In the genomic region with DNA sequence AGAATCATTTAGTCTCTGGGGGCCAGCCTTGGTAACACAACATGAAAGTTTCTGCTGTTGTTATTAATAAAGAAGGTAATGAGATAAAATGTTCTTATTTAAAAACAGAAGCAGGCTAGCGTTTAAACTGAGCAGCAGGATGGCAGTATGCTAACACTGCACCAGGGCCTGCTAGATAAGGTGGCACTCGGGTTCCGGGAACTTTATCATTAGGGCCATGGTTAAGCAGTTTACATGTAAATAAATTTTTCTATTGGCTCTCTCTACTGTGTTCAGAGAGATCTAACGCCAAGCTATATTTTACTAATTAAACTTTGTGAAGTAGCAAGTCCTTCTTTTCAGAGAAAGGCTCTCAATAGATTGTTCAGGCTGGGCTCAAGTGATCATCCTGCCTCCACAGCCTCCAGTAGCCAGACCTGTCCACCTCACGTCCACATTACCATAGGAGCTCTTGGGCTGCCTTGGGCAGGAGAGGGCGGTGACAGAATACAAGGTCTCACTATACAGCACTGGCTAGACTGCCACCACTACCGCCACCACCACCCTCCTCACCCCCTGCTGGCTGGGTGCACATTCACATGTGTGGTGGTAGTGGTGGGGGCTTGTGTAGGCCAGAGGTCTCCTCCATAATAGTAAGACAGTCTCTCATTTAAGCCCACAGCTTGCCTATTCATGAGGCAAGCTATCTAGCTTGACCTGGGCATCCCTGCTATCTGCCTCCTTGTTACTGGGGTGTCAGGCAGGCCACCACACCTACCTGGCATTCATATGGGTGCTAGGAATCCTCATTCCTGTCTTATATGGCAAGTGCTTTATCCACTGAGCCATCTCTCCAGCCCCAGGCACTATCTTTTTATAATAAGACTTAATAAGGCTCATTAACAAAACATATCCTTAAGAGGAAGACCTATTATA, we compare ENCODE assay signal across 9 mouse cellular contexts. TPM values are rescaled to one million over a fixed set of nuclear protein-coding genes. Genes with fewer than 3 reads are reported as not detected.
A peak's percentile ranks its signal among the peaks of the same experiment; 100 is the strongest.
DNase-seq lines count a peak whose midpoint lies in the region; ATAC-seq and TF ChIP-seq lines count a peak whose summit lies in the region.
"Had no signal": no experiment of that assay in that cellular context is flagged by ENCODE, and none has a peak within 500 bp of the region (broad histone marks: within the 10 kb centered on the region; RNA-seq: fewer than 3 reads in every experiment).

No protein-coding gene starts in this region.

- H3K4me1 ChIP-seq in liver, postnatal 0 days (ENCODE audit: insufficient read depth), result peaks cover 61% of the 10 kb centered on the region

- intact Hi-C loops in gastrocnemius, adult 2 months (cut with DNase I), result no loop called here

- no peaks in the 10 kb centered on the region for H3K9me3 ChIP-seq in liver, postnatal 0 days (ENCODE audit: low read length)

- no peaks in the 10 kb centered on the region for H3K27me3 ChIP-seq in liver, postnatal 0 days (ENCODE audit: insufficient read depth, low read length)

- TF ChIP-seq CTCF in gastrocnemius, adult 2 months (IDR thresholded peaks at IDR 0.05), result no peak
- TF ChIP-seq CTCF in liver, postnatal 0 days (IDR thresholded peaks at IDR 0.05; ENCODE audit: low read depth), result peak; percentile 48

- peak overlapping the region; percentile 89 for H3K27ac ChIP-seq in gastrocnemius, adult 2 months
- peak overlapping the region; percentile 98 for H3K27ac ChIP-seq in liver, postnatal 0 days (ENCODE audit: low read depth)

- peak overlapping the region; percentile 55 for H3K9ac ChIP-seq in liver, postnatal 0 days (replicated peaks)

- H3K4me2 ChIP-seq in liver, postnatal 0 days (ENCODE audit: low read depth, low read length), result peak overlapping the region; percentile 68

- no peak for DNase-seq in gastrocnemius, adult 2 months
- no peak for DNase-seq in gastrocnemius, adult 8-10 months (ENCODE audit: low spot score in 2 of 2)
- DNase-seq in spleen, adult 12 weeks (ENCODE audit: low spot score), result peak; percentile 57
- no peak for DNase-seq in spleen, adult 18-20 months
- DNase-seq in liver, postnatal 0 days, result peak; percentile 62
- no peak for DNase-seq in retina, postnatal 1 day
- no peak for DNase-seq in layer of hippocampus, adult 11-12 months (ENCODE audit: low spot score)
- DNase-seq in MN1 (ENCODE audit: low spot score), result no peak

- ATAC-seq in liver, postnatal 0 days, result peak; percentile 75

- H3K36me3 ChIP-seq in liver, postnatal 0 days (replicated peaks; ENCODE audit: insufficient read depth, low read length), result peaks cover 2% of the 10 kb centered on the region; the same call in 1 of the 2 replicates

- peak overlapping the region; percentile 75 for H3K4me3 ChIP-seq in gastrocnemius, adult 2 months
- peak overlapping the region; percentile 46 for H3K4me3 ChIP-seq in liver, postnatal 0 days (ENCODE audit: low read depth, low read length)

- peak; percentile 96 for TF ChIP-seq EP300 in liver, postnatal 0 days (IDR thresholded peaks at IDR 0.05; ENCODE audit: low read depth)

- 44% methylated on average over 7 of the region's 7 CpGs for WGBS in liver, postnatal 0 days (ENCODE audit: insufficient replicate concordance)

RNA-seq across cellular contexts. Expression of gene Nt5c3, which starts 20.9 kb away (rescaled TPM):
- 10 to 100 TPM; 45.0 to 52.5 TPM for total RNA-seq in gastrocnemius, adult 2 months (2021)
- 10 to 100 TPM; 42.6 to 57.6 (median 54.1) TPM for total RNA-seq in gastrocnemius, adult 8-10 months (2022)
- 113 and 127 TPM in 2 replicates for polyA plus RNA-seq in liver, postnatal 0 days (2015; fragmentation: Nextera tagmentation; extraction: Ambion mirVana)

RNA-seq across cellular contexts. Expression of gene Vmn1r4, which starts 21.0 kb away (rescaled TPM):
- total RNA-seq in gastrocnemius, adult 2 months (2021), result not detected
- under 1 TPM in 1 of 4 experiments, not detected in 3; 0.19 TPM for total RNA-seq in gastrocnemius, adult 8-10 months (2022)
- polyA plus RNA-seq in liver, postnatal 0 days (2015; fragmentation: Nextera tagmentation; extraction: Ambion mirVana), result 0.25 and 0.26 TPM in 2 replicates
- polyA plus RNA-seq: activated CD4-positive, CD25-positive, alpha-beta regulatory T cell, adult 4 months had no signal

Comparison
In these comparisons a context has a peak if more than half of its experiments do, and no peak if none do; other contexts are left out.
1. DNase-seq: peak in spleen, adult 12 weeks (single experiment) and liver, postnatal 0 days (single experiment); none in gastrocnemius, adult 2 months (single experiment), gastrocnemius, adult 8-10 months (0 of 2), spleen, adult 18-20 months (0 of 2), retina, postnatal 1 day (single experiment), layer of hippocampus, adult 11-12 months (single experiment) and MN1 (single experiment).